Mouse (Mus musculus): ENCODE data around the gene Lrch1. TPM values are rescaled to one million over a fixed set of nuclear protein-coding genes. Genes with fewer than 3 reads are reported as not detected.

Gene Lrch1
- polyA plus RNA-seq, 1 experiment from 2014 or later = 13.0 TPM

DNA sequence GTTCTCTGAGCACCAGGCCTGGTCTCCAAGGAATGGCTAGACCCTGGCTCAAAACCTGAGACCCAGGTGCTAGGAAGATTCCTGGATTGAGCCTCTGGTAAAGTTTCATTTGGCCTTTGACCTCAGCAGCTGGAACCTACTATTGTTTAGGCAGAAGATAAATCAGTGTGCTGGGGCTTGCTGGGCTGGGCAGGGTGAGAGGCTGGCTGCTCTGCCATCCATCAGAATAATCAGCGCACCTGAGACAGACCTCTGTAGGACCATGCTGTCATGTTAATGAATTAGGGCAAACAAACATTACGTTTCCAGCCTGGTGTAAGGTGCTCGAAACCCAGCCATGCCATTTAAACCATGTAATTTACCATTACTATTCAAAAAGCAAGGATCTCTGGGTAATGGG lies 33.3 kb upstream of the Lrch1 start:
- ChIA-PET CTCF (interaction anchor here (1.2 kb wide), 1 partner anchor 10 kb away, joined by 4 read pairs; no protein-coding TSS in a partner anchor), POLR2A (no interaction called here)
- ATAC-seq = no peak
- in situ Hi-C loops (cut with MboI; ENCODE audit: low pct_unique_long_range_greater_than_20kb) = no loop called here
- no peaks in the 10 kb centered on the region for H3K27me3 ChIP-seq
- DNase-seq (ENCODE audit: low read depth, low spot score) = no peak
- no peak for TF ChIP-seq CTCF (IDR thresholded peaks at IDR 0.05)

DNA sequence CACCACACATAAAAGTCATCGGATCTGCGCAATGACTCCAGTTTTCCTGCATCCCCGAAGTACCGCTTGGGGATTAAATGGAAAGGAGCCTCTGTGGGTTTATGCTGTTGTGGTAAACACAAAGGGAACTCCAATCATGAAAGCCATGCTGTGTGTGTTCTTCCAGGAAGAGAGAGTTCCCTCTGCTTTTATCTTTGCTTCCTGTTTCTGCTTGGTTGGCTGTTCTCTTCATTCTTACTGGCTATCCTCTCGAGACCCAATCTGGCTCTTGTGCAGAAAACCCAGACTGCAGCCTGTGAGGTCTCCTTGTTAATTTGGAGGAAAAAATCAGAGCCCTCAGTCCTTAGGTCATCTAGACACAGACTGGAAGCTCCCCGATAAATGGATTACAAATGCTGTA lies 29.3 kb upstream of the Lrch1 start:
- POLR2A ChIA-PET = interaction anchor here (0.7 kb wide), 1 partner anchor 929 kb away, joined by 6 read pairs; no protein-coding TSS in a partner anchor
- H3K27me3 ChIP-seq = no peaks in the 10 kb centered on the region
- ATAC-seq (no peak), DNase-seq (ENCODE audit: low read depth, low spot score) (no peak)
- no peak for TF ChIP-seq CTCF (IDR thresholded peaks at IDR 0.05)
- in situ Hi-C loops (cut with MboI; ENCODE audit: low pct_unique_long_range_greater_than_20kb) = no loop called here
- CTCF ChIA-PET = interaction anchor here (1.3 kb wide), 1 partner anchor 212 kb away, joined by 3 read pairs; no protein-coding TSS in a partner anchor

DNA sequence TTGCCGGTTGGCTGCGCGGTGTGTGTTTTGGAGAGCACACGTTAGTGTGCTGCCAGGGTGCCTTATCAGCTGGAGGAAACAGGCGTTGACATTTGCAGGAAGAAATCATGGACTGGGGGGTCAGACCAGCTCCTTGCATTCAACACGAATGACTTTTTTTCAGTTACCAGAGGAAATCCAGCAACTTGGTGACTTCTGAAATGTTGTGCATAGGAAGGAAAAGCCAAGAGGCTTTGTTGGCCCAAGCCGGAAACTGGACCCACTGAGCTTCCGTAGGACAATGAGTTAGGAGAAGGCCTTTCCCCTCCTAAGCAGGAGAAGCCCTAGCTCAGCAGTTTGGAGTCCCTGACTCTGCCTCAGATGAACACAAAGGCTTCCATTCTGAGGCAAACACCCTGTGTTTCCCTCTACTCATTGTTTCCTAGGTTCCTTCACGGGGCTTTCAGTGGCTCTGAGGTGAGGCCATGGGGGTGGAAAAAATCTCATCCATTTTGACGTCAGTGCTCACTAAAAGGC lies 26.5 kb upstream of the Lrch1 start:
- TF ChIP-seq CTCF (IDR thresholded peaks at IDR 0.05) = no peak
- POLR2A ChIA-PET = no interaction called here
- CTCF ChIA-PET = interaction anchor here (1.1 kb wide), 1 partner anchor 9 kb away, joined by 3 read pairs; no protein-coding TSS in a partner anchor
- no peak for ATAC-seq
- no peak for DNase-seq (ENCODE audit: low read depth, low spot score)
- H3K27me3 ChIP-seq = no peaks in the 10 kb centered on the region
- in situ Hi-C loops (cut with MboI; ENCODE audit: low pct_unique_long_range_greater_than_20kb) = no loop called here

DNA sequence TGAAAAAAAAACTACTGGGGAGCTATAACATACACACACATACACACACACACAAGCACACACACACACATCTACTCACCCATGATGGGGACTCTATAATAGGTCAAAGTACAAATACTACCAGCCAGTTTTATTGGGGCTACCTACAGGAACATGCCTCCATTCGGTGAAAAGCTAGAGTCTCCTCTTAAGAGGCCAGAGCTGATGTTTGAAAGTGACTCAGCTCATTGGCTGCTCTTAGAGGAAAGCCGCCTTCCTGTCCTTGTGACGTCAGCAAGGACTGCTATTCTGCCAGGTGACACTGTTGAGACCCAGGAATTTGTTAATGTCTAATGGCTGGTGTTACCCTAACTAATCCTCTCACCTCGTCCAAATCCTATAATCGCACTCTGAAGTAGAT lies 25.0 kb upstream of the Lrch1 start:
- DNase-seq (ENCODE audit: low read depth, low spot score) (no peak), ATAC-seq (no peak)
- ChIA-PET CTCF (interaction anchor here (1.1 to 2.6 kb wide), 4 partner anchors 18 to 221 kb away, joined by 3 to 5 read pairs (median 4); no protein-coding TSS in a partner anchor), POLR2A (interaction anchor here (0.6 kb wide), 1 partner anchor 859 kb away, joined by 3 read pairs; no protein-coding TSS in a partner anchor)
- in situ Hi-C loops (cut with MboI; ENCODE audit: low pct_unique_long_range_greater_than_20kb) = no loop called here
- no peaks in the 10 kb centered on the region for H3K27me3 ChIP-seq
- no peak for TF ChIP-seq CTCF (IDR thresholded peaks at IDR 0.05)

DNA sequence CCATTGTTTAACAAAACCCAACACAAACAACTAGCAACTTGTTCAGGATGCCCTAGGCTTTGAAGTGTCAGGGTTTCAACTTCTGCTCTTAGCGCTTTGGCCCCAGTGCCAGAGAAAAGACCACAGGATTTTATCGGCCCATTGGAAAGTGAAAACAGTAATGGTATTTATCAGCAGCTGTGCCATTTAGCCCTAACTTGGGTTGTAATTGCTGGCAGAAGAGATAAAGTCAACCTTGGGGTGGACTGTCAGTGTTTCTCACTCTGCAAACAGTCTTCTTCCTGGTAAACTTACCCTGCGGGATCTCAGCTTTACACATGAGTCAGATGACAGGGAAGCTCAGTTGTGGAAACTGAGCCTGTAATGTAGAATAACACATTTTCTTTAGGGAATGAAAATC lies 24.5 kb upstream of the Lrch1 start:
- no peaks in the 10 kb centered on the region for H3K27me3 ChIP-seq
- ChIA-PET CTCF (interaction anchor here (1.1 to 2.6 kb wide), 4 partner anchors 18 to 221 kb away, joined by 3 to 5 read pairs (median 4); no protein-coding TSS in a partner anchor), POLR2A (interaction anchor here (0.6 kb wide), 1 partner anchor 859 kb away, joined by 3 read pairs; no protein-coding TSS in a partner anchor)
- no peak for DNase-seq (ENCODE audit: low read depth, low spot score)
- no peak for ATAC-seq
- in situ Hi-C loops (cut with MboI; ENCODE audit: low pct_unique_long_range_greater_than_20kb) = no loop called here
- no peak for TF ChIP-seq CTCF (IDR thresholded peaks at IDR 0.05)

DNA sequence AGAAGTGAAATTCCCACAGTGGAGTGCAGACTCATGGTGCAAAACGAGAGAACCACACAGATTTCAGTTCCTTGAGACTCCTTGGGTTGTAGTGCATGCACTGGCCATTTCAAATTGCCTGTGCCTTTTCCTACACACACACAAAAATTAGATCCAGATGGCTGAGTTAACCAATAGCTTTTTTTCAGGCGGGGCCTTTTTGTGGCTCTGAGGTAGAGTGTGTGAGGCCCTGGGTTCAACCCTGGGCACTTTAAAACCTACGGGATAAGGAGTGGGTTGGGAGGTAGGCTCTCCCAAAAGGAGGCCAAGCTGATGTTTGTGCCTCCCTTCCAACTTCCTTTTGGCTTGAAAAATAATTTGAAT lies 15.7 kb upstream of the Lrch1 start:
- CTCF ChIA-PET = no interaction called here
- H3K27me3 ChIP-seq = no peaks in the 10 kb centered on the region
- DNase-seq (ENCODE audit: low read depth, low spot score) (no peak), ATAC-seq (no peak)
- in situ Hi-C loops (cut with MboI; ENCODE audit: low pct_unique_long_range_greater_than_20kb) = no loop called here
- POLR2A ChIA-PET = no interaction called here
- TF ChIP-seq CTCF (IDR thresholded peaks at IDR 0.05) = no peak

DNA sequence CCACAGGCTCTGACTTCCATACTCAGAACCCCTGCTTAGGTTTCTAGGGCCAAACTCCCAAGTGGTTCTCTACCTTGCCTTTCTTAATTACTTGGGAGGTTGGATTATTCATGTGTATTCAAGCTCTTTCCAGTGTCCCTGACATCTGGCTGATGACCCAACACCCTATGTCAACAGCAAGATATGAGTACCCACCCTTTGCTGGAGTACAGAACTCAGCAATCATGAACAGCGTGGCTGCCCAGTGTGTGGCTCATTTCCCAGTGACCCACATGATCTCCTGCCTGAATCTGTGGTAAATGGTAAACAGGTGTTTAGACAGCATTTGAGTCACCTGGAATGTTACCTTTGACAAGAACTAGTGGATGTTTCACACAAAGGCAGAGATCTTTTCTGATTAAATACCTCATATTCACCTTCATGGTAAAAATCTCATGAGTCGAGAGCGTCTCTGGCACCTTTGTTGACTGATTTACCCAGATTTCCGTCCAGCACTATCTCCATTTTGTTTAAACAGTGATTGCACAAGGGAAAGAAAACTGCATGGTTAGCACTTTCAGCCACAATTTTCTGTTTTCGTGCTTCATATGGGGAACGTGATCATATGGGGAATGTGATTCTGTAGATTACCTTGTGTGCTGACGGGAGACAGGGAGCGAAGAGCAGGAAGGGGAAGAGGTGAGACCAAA lies 15.2 kb upstream of the Lrch1 start:
- no peak for TF ChIP-seq CTCF (IDR thresholded peaks at IDR 0.05)
- no peak for DNase-seq (ENCODE audit: low read depth, low spot score)
- H3K27me3 ChIP-seq = no peaks in the 10 kb centered on the region
- ChIA-PET CTCF (no interaction called here), POLR2A (no interaction called here)
- ATAC-seq = no peak
- in situ Hi-C loops (cut with MboI; ENCODE audit: low pct_unique_long_range_greater_than_20kb) = no loop called here

DNA sequence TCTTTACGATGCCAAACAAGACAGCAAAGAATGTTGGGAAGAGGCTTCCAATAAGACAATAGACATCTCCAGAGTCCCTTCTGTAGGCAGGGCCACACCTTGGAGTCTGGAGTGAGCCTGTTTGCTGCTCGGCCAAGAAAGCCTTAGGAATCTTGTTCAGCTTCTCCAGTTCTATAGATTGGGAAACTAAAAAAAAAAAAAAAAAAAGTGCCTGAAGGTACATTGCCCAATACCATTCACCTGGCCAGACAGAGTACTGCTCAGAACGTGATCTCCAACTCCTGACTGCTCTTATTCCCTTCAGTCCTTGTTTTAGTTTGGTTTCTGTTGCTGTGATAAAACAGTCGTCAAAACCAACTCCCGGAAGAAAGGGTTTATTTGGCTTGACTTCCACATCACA lies 12.9 kb upstream of the Lrch1 start:
- no peak for ATAC-seq
- ChIA-PET CTCF (no interaction called here), POLR2A (interaction anchor here (1.1 kb wide), 1 partner anchor 33 kb away, joined by 3 read pairs; no protein-coding TSS in a partner anchor)
- H3K27me3 ChIP-seq = no peaks in the 10 kb centered on the region
- no peak for DNase-seq (ENCODE audit: low read depth, low spot score)
- TF ChIP-seq CTCF (IDR thresholded peaks at IDR 0.05) = no peak
- in situ Hi-C loops (cut with MboI; ENCODE audit: low pct_unique_long_range_greater_than_20kb) = no loop called here

DNA sequence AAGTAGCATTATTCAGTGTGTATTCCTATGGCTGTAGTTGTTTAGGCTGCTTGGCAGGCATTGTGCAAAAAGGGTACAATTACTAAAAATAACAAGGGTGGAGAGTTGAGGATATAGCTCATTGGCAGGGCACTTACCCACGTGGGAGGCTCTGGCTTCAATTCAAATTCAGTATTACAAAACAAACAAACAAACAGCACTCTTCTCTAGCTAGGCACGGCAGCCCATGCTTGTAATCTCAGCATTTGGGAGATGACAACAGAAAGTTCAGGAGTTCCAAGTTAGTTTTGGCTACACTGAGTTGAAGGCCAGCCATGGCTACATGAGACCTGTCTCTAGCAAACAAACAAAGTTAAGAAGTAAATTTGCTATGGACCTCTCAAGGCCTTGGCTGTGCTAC lies 9.0 kb upstream of the Lrch1 start:
- ATAC-seq (no peak), DNase-seq (ENCODE audit: low read depth, low spot score) (no peak)
- POLR2A ChIA-PET = no interaction called here
- no peaks in the 10 kb centered on the region for H3K27me3 ChIP-seq
- CTCF ChIA-PET = no interaction called here
- in situ Hi-C loops (cut with MboI; ENCODE audit: low pct_unique_long_range_greater_than_20kb) = no loop called here
- TF ChIP-seq CTCF (IDR thresholded peaks at IDR 0.05) = no peak

DNA sequence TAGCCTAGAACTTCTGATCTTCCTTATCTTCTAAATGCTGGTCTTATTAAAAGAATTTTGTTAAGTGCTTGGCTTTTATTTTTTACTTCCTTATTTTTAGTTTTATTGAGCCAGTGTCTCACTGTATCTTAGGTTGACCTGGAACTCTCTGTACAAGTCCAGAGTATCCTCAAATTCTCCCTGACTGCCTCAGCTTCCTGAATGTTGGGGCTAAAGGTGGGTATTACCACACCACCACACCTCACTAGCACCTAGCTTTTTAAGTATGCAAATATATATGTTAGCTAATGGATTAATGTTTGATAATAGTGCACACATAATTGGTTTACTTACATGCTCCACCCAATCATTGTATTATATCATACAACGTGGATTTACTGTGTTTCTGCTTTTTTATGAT lies 8.6 kb upstream of the Lrch1 start:
- POLR2A ChIA-PET = interaction anchor here (0.6 kb wide), 1 partner anchor 166 kb away, joined by 3 read pairs; no protein-coding TSS in a partner anchor
- DNase-seq (ENCODE audit: low read depth, low spot score) = no peak
- TF ChIP-seq CTCF (IDR thresholded peaks at IDR 0.05) = no peak
- in situ Hi-C loops (cut with MboI; ENCODE audit: low pct_unique_long_range_greater_than_20kb) = no loop called here
- ATAC-seq = no peak
- CTCF ChIA-PET = no interaction called here
- no peaks in the 10 kb centered on the region for H3K27me3 ChIP-seq

Data from Patski (cell line).